Mouse (Mus musculus) forebrain, embryonic 10.5 days (tissue): Measurements from ENCODE around the gene Ppp1r13l. TPM values are rescaled to one million over a fixed set of nuclear protein-coding genes. Genes with fewer than 3 reads are reported as not detected.

ENCODE experiments used
- DNase-seq: peaks from one replicate; pipeline ENCODE4 v3.0.0-alpha.2; 2017; ENCODE audit warnings: low spot score; ENCODE audit errors: extremely low spot score
- H3K27ac ChIP-seq: fragments of 300-500 bp; sonication (generic); 2 replicates; pipeline ENCODE4 v1.5.1; 2016; ENCODE audit warnings: mild to moderate bottlenecking
- H3K27me3 ChIP-seq: fragments of 300-500 bp; sonication (generic); 2 replicates; pipeline ENCODE4 v1.6.1; 2016; ENCODE audit warnings: mild to moderate bottlenecking; ENCODE audit not compliant: poor library complexity, severe bottlenecking
- H3K36me3 ChIP-seq: fragments of 300-500 bp; sonication (generic); replicated peaks from 2 replicates; pipeline ENCODE4 v1.6.1; 2016; ENCODE audit warnings: mild to moderate bottlenecking, moderate library complexity
- H3K4me1 ChIP-seq: fragments of 300-500 bp; sonication (generic); 2 replicates; pipeline ENCODE4 v1.6.1; 2016
- H3K4me3 ChIP-seq: fragments of 300-500 bp; sonication (generic); 2 replicates; pipeline ENCODE4 v1.5.1; 2016; ENCODE audit warnings: mild to moderate bottlenecking, moderate library complexity
- H3K9me3 ChIP-seq: fragments of 300-500 bp; sonication (generic); 2 replicates; pipeline ENCODE4 v1.6.1; 2016; ENCODE audit warnings: mild to moderate bottlenecking, moderate library complexity
- WGBS: fragments of 180-500 bp; shearing (Covaris S2); methylation state at CpG from one replicate; pipeline ENCODE4 v1.1.7; 2016; 5-methylcytosine and 5-hydroxymethylcytosine counted together
- polyA plus RNA-seq: library from polyadenylated mRNA; unstranded; fragments of >200 nt; fragmentation: Nextera tagmentation; extraction: Ambion mirVana; gene quantifications from 2 replicates; pipeline ENCODE4 v1.2.1, GENCODE M21; 2016

Gene Ppp1r13l
- polyA plus RNA-seq, 1 experiment from 2014 or later, result 5.4 TPM

DNA sequence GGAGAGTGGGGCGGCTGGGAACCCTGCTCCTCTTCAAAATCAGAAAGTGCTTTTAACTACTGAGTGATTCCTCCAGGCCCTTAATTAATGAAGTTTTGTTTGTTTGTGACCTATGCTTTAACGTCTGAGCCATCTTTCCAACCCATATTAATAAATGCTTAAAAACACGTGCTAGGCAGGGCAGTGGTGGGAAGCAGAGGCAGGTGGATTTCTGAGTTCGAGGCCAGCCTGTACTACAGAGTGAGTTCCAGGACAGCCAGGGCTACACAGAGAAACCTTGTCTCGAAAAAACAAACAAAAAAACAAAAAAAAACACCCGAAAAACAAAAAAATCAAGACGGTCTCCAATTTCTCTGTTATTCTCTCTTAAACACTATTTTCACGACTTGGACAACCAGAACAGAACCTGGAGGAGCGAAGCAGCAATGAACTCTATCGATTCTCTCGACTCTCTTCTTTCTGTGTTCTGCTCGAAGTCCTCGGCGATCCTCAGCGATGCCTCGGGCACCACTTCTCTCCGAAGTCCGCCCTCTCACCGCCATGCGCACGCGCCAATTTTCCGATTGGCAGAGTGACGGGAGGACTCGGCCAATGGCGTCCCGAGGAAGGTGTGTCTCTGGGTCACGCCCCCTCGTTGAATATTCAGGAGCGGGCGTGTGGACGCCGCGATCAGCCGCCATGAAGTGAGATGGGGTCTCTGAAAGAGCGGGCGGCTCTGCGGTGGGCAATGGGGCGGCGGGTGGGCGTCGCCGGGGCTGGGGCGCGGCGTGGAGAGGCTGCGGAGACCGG is 22.0 kb downstream of the Ppp1r13l start, which contains the start of gene Ercc2:
Gene Ercc2, plus strand, starts transcription at position 634 of the 789 bp plus-strand sequence.
- H3K4me1 ChIP-seq, result peaks cover 18% of the 10 kb centered on the region
- H3K27me3 ChIP-seq, result no peaks in the 10 kb centered on the region
- H3K27ac ChIP-seq, result peak within 1 kb of the TSS; percentile 85
- H3K4me3 ChIP-seq, result peak within 1 kb of the TSS; percentile 91
- 7% methylated on average over 48 of the region's 48 CpGs for WGBS
- peaks cover 43% of the 10 kb centered on the region for H3K36me3 ChIP-seq
- no peaks in the 10 kb centered on the region for H3K9me3 ChIP-seq
- DNase-seq, result peak; percentile 100

DNA sequence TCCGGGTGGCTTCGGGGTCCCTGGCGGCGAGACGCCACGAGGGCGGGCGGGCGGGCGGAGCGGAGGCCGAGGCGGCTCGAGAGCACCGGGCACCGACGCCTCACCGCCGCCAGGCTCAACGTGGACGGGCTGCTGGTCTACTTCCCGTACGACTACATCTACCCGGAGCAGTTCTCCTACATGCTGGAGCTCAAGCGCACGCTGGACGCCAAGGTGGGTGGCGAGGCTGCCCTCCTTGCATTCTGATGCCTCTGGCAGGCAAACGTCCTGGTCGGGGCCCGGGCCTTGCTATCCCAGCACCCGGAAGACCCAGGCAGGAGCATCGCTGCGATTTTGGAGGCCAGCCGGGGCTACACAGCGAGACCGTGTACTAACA is 22.6 kb downstream of the Ppp1r13l start:
- Histone ChIP-seq H3K36me3 (peaks cover 49% of the 10 kb centered on the region), H3K4me1 (peaks cover 18% of the 10 kb centered on the region), H3K27me3 (no peaks in the 10 kb centered on the region), H3K27ac (peak overlapping the region; percentile 85), H3K9me3 (no peaks in the 10 kb centered on the region), H3K4me3 (peak overlapping the region; percentile 91)
- WGBS, result under 1% methylated on average over 37 of the region's 37 CpGs
- DNase-seq, result no peak

DNA sequence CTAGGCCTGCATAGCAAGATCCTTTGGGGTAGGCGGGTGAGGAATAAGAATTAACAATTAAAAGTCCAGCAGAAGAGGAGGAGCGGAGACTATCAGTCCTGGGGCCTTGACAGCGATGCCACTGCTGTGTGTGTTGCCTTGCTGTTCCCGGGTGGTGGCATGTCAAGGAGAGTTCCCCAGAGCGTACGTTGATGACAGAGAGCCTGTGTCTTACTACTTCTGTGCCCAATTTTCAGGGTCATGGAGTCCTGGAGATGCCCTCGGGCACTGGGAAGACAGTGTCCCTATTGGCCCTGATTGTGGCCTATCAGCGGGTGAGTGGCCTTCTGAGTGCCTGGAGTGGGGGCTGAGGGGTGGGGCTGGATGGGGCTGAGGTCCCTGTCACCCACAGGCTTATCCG is 24.2 kb downstream of the Ppp1r13l start:
- Histone ChIP-seq H3K36me3 (peaks cover 51% of the 10 kb centered on the region), H3K4me3 (peak overlapping the region; percentile 91; the same call in 1 of the 2 replicates)
- DNase-seq, result no peak

DNA sequence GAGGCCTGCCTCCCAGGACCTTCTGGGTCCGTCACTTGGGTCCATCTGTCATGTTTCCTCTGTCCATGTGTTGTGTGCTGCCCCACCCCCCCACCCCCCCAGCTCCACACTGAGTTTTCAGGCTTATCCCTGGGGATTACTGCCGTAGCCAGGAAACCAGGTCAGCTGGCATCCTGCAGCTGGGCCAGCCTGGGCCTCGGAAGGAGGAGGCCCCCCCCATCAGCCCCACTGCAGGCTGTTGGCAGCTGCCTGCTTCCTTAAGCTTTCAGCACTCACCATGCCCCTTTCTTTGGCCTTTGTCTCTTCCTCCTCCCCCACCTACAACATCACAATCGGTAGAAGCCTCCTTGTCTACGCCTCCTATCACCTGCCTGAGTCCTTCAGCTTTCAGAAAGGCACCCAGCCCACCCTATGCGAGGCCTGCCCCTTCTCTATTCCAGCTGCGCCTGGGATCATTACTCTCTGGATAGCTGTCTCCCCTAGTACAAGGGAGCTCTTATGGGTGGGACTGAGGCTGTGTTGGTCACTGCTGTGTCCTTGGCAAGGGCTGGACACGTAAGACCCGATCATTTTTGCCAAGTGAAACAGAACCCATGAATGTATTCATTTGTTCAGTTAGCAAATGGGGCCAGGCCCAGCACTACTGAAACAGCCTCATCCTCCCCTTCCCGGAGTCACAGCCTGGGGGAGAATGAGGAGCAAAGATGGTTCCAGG is 29.3 kb downstream of the Ppp1r13l start:
- H3K4me3 ChIP-seq, result no peak overlapping the region
- 82% methylated on average over 10 of the region's 10 CpGs for WGBS
- H3K4me1 ChIP-seq, result peaks cover 9% of the 10 kb centered on the region
- H3K27ac ChIP-seq, result peak overlapping the region; percentile 56; the same call in 1 of the 2 replicates
- peaks cover 100% of the 10 kb centered on the region for H3K36me3 ChIP-seq
- H3K9me3 ChIP-seq, result no peaks in the 10 kb centered on the region
- DNase-seq, result no peak
- H3K27me3 ChIP-seq, result no peaks in the 10 kb centered on the region

More for the DNA sequence above, 24.2 kb downstream of the Ppp1r13l start:
- 85% methylated on average over 9 of the region's 9 CpGs for WGBS
- Histone ChIP-seq H3K9me3 (no peaks in the 10 kb centered on the region), H3K27ac (no peak overlapping the region), H3K27me3 (no peaks in the 10 kb centered on the region), H3K4me1 (peaks cover 24% of the 10 kb centered on the region)

DNA sequence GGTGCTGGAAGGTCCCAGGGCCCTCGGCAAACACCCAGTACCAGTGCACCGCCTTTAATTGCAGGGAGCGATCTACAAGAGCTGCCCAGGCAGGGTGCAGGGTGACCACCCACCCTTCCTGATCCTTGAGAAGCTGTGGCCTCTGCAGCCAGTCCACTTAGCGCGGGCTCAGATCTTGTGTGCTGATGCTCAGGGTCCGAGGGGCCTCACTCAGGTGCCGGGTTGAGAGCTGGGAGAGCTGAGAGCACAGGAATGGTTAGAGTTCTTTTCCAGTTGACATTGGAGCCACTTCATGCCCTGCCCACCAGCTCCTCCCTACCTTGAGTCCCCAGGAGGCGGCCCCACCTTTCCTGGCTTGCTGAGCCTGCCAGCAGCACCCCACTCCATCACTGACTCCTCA is 34.9 kb downstream of the Ppp1r13l start:
- Histone ChIP-seq H3K4me1 (peaks cover 6% of the 10 kb centered on the region), H3K36me3 (peaks cover 67% of the 10 kb centered on the region), H3K27me3 (peaks cover 17% of the 10 kb centered on the region), H3K9me3 (no peaks in the 10 kb centered on the region; the same call in 1 of the 2 replicates), H3K4me3 (0 out of 2 replicates have a peak overlapping the region, but pooled peaks have one; percentile 3), H3K27ac (no peak overlapping the region)
- DNase-seq, result no peak
- WGBS, result 93% methylated on average over 8 of the region's 8 CpGs

DNA sequence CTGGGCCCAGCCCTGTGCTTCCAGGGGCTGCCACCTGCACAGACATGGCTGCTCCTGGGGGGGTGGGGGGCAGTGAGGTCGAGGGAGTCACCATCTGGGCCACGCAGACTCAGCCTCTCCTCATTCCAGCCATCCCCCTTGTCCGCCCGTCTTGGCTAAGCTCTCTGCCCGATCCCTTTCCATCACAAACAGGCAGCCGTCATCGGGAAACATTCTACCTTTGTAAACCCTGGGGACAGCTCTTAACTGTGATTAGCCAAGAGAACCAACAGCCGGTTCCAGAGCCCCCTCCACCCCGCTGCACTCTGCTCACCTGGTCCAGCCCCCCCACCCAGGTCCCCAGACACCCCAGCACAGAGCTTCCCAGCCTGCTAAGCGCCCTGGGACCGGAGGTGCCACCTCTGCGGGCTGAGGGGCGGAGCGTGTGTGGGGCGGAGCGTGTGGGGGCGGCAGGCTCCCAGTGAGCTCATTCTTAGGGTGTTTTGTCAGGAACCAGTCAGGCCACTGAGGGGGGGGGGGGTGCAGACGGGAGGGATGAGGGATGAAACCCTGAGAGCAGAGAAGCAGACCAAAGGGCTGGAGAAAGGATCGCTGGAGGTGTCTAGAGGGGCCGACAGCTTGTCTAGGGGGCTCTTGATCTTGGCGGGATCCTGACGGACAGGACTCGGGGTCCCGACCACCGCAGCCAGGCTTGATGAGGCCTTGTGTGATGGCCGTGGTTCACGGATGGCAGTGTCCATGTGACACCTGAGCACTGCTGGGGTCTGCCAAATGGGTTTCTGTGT is 40.1 kb downstream of the Ppp1r13l start:
- peaks cover 69% of the 10 kb centered on the region for H3K27me3 ChIP-seq
- WGBS, result 1% methylated on average over 27 of the region's 27 CpGs
- peaks cover 24% of the 10 kb centered on the region for H3K4me1 ChIP-seq
- H3K36me3 ChIP-seq, result peaks cover 15% of the 10 kb centered on the region
- peaks cover 9% of the 10 kb centered on the region for H3K9me3 ChIP-seq
- peak overlapping the region; percentile 51 for H3K4me3 ChIP-seq
- peak overlapping the region; percentile 49; the same call in 1 of the 2 replicates for H3K27ac ChIP-seq
- peak; percentile 42 for DNase-seq

DNA sequence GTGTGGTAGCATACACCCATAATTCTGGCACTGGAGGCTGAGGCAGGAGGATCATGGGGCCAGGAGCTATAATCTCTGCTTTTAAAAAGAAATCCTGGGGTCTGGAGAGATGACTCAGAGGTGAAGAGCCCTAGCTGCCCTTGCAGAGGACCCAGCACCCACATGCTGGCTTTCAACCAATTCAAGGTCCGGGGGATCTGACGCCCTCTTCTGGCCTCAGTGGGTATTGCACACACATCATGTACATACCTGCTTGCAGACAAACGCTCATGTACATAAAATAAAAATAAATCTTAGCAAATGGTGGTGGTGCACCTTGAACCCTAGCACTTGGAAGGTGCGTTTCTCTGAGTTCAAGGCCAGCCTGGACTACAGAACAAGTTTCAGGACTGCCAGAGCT is 41.4 kb downstream of the Ppp1r13l start:
- Histone ChIP-seq H3K27ac (no peak overlapping the region), H3K9me3 (peaks cover 9% of the 10 kb centered on the region), H3K27me3 (peaks cover 81% of the 10 kb centered on the region), H3K4me1 (peaks cover 28% of the 10 kb centered on the region), H3K36me3 (peaks cover 2% of the 10 kb centered on the region), H3K4me3 (no peak overlapping the region)
- 84% methylated on average over 4 of the region's 4 CpGs for WGBS
- no peak for DNase-seq

DNA sequence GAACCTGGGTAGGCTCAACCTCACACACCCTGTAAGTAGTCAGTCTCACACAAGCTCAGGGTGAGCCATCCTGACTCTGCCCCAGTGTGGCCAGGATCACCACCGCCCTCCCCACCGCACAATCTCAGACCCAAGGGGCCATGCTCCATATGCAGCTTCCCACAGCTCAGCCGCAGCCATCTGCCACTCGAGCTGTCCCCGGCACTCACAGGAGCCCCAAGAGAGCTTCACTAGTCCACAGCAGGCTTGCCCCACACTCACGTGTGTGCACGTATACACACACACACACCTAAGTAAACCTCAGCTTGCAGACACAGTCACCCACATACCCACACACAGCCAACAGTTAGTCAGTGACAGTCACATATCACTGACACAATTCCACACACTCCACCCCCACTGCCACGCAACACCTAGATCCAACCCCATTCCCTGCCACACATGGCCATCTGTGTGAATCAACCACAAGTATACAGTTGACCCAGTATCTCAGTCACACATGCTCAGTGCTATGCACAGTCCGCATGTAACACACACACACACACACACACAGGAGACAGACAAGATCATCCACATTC is 43.1 kb downstream of the Ppp1r13l start:
- Histone ChIP-seq H3K27me3 (peaks cover 93% of the 10 kb centered on the region), H3K4me3 (no peak overlapping the region), H3K36me3 (no peaks in the 10 kb centered on the region), H3K4me1 (peaks cover 28% of the 10 kb centered on the region), H3K9me3 (peaks cover 9% of the 10 kb centered on the region), H3K27ac (no peak overlapping the region)
- 91% methylated on average over 9 of the region's 9 CpGs for WGBS
- DNase-seq, result no peak

DNA sequence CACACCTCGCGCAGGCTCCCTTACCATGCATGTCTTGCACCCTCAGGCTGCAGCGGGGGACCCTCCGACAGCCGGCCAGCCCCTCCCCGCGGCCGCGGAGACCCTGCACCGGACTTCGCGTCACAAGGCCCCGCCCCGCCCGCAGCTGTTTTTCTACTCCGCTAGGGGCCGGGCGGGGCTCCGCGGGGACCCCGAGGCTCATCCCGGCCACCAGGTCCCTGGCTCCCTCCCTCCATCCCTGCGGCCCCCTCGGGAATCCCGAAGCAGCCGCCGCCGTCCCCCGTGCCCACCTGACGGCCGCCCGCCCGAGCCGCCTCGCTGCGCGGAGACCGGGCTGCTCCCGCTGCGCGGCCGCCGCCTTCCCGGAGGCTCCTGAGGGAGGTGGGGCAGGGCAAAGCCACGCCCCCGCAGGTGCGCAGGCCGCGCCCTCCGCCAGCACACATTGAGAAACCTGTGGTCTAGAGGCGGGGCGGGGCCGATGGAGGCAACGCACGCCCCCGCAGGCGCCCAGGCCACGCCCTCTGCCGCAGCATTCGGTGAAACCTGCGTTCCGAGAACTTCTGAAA is 44.3 kb downstream of the Ppp1r13l start, which contains the start of gene Klc3:
Gene Klc3, minus strand, starts transcription at position 374 of the 566 bp plus-strand sequence.
- Histone ChIP-seq H3K27me3 (peaks cover 83% of the 10 kb centered on the region), H3K27ac (peak within 1 kb of the TSS; percentile 62), H3K36me3 (no peaks in the 10 kb centered on the region), H3K4me1 (peaks cover 28% of the 10 kb centered on the region), H3K9me3 (peaks cover 9% of the 10 kb centered on the region), H3K4me3 (peak within 1 kb of the TSS; percentile 75)
- under 1% methylated on average over 62 of the region's 62 CpGs for WGBS
- DNase-seq, result peak; percentile 41

DNA sequence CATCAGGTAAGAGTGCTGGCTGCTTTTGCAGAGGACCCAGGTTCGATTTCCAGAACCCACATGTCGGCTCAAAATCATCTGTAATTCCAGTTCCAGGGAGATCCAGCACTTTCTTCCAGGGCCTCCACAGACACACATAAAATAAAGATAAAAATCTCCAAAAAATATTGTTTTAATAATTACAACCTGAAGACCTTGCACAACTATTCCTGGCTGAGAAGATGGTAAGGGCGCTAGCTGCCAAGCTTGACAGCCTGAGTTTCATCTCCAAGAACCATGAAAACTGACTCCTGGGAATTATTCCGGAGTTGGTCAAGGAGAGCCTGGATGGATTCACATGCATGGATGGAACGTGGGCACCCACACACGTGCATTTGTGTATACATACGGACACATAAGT is 44.9 kb downstream of the Ppp1r13l start, which contains the start of gene Ckm:
Gene Ckm, plus strand, starts transcription at position 301 of the 400 bp plus-strand sequence.
- WGBS, result 51% methylated on average over 7 of the region's 7 CpGs
- Histone ChIP-seq H3K27me3 (peaks cover 76% of the 10 kb centered on the region), H3K36me3 (no peaks in the 10 kb centered on the region), H3K4me3 (peak within 1 kb of the TSS; percentile 75), H3K27ac (peak within 1 kb of the TSS; percentile 62), H3K4me1 (peaks cover 22% of the 10 kb centered on the region), H3K9me3 (peaks cover 9% of the 10 kb centered on the region)
- DNase-seq, result no peak

DNA sequence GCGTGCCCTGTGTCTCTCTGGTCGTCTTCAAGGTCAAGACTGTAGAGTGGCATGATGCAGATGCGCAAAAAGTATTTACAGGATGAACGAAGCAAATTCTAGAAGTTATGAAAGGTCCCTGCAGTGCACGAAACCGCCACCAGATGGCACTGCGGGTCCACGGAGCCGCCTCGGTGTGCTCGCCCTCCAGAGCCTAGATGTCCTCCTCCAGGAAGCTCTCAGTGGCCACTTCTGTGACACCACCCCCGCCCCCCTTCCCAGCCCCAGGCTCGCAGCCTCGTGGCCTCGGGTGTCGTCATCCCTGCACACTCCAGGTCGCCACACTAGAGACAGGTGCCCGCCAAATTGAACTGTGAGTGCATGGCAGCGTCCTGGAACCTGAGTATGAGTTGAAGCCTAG is 45.9 kb downstream of the Ppp1r13l start:
- WGBS, result 2% methylated on average over 19 of the region's 19 CpGs
- Histone ChIP-seq H3K4me3 (peak overlapping the region; percentile 31; the same call in 1 of the 2 replicates), H3K27me3 (peaks cover 67% of the 10 kb centered on the region)

More for the DNA sequence above, 45.9 kb downstream of the Ppp1r13l start:
- Histone ChIP-seq H3K27ac (no peak overlapping the region), H3K4me1 (peaks cover 15% of the 10 kb centered on the region), H3K9me3 (peaks cover 9% of the 10 kb centered on the region), H3K36me3 (no peaks in the 10 kb centered on the region)
- peak; percentile 84 for DNase-seq
